Mouse (Mus musculus): Measurements from ENCODE around the gene Sf1. TPM values are rescaled to one million over a fixed set of nuclear protein-coding genes. Genes with fewer than 3 reads are reported as not detected.

Gene Sf1
- polyA plus RNA-seq, 1 experiment: 365 TPM

- no peaks in the 10 kb centered on the region; the same call in 1 of the 2 replicates for H3K27me3 ChIP-seq (ENCODE audit: control insufficient read depth, insufficient read depth, low read length)
- WGBS: 20% methylated on average over 22 of the region's 23 CpGs
- no peak for DNase-seq
- H3K4me3 ChIP-seq (ENCODE audit: control insufficient read depth, insufficient read depth, low read length): no peak overlapping the region
- H3K27ac ChIP-seq (ENCODE audit: control insufficient read depth, insufficient read depth, low read length): no peak overlapping the region
- peaks cover 5% of the 10 kb centered on the region; the same call in 1 of the 2 replicates for H3K4me1 ChIP-seq (replicated peaks; ENCODE audit: control insufficient read depth, insufficient read depth, low read length)
- no peak for TF ChIP-seq POLR2A (IDR thresholded peaks at IDR 0.05; ENCODE audit: control insufficient read depth, extremely low read depth, insufficient read depth, low read length, poor library complexity)
- no peak for TF ChIP-seq CTCF (IDR thresholded peaks at IDR 0.05; ENCODE audit: borderline replicate concordance, control insufficient read depth, extremely low read depth, insufficient read depth, low read length, poor library complexity)
- H3K36me3 ChIP-seq (ENCODE audit: control insufficient read depth, insufficient read depth, low read length): no peaks in the 10 kb centered on the region
These were observed 55.6 kb downstream of the Sf1 start for GRCm38 (mm10) chr19:6418984-6419692.

GRCm38 (mm10) chr19:6419805-6420310 lies 56.4 kb downstream of the Sf1 start:
- H3K4me3 ChIP-seq (ENCODE audit: control insufficient read depth, insufficient read depth, low read length): no peak overlapping the region
- H3K27me3 ChIP-seq (ENCODE audit: control insufficient read depth, insufficient read depth, low read length): no peaks in the 10 kb centered on the region; the same call in 1 of the 2 replicates
- no peak for DNase-seq
- H3K4me1 ChIP-seq (replicated peaks; ENCODE audit: control insufficient read depth, insufficient read depth, low read length): peaks cover 5% of the 10 kb centered on the region; the same call in 1 of the 2 replicates
- 60% methylated on average over 9 of the region's 9 CpGs for WGBS
- no peaks in the 10 kb centered on the region for H3K36me3 ChIP-seq (ENCODE audit: control insufficient read depth, insufficient read depth, low read length)
- no peak overlapping the region for H3K27ac ChIP-seq (ENCODE audit: control insufficient read depth, insufficient read depth, low read length)
- TF ChIP-seq POLR2A (IDR thresholded peaks at IDR 0.05; ENCODE audit: control insufficient read depth, extremely low read depth, insufficient read depth, low read length, poor library complexity): no peak
- TF ChIP-seq CTCF (IDR thresholded peaks at IDR 0.05; ENCODE audit: borderline replicate concordance, control insufficient read depth, extremely low read depth, insufficient read depth, low read length, poor library complexity): no peak

GRCm38 (mm10) chr19:6420481-6421210 lies 57.2 kb downstream of the Sf1 start:
- TF ChIP-seq POLR2A (IDR thresholded peaks at IDR 0.05; ENCODE audit: control insufficient read depth, extremely low read depth, insufficient read depth, low read length, poor library complexity) (no peak), CTCF (IDR thresholded peaks at IDR 0.05; ENCODE audit: borderline replicate concordance, control insufficient read depth, extremely low read depth, insufficient read depth, low read length, poor library complexity) (no peak)
- Histone ChIP-seq H3K27ac (ENCODE audit: control insufficient read depth, insufficient read depth, low read length) (no peak overlapping the region), H3K4me3 (ENCODE audit: control insufficient read depth, insufficient read depth, low read length) (no peak overlapping the region), H3K4me1 (replicated peaks; ENCODE audit: control insufficient read depth, insufficient read depth, low read length) (peaks cover 5% of the 10 kb centered on the region; the same call in 1 of the 2 replicates), H3K27me3 (ENCODE audit: control insufficient read depth, insufficient read depth, low read length) (no peaks in the 10 kb centered on the region; the same call in 1 of the 2 replicates), H3K36me3 (ENCODE audit: control insufficient read depth, insufficient read depth, low read length) (no peaks in the 10 kb centered on the region)
- DNase-seq: no peak
- 59% methylated on average over 19 of the region's 19 CpGs for WGBS

- no peak for DNase-seq
- WGBS: 84% methylated on average over 9 of the region's 9 CpGs
- no peak for TF ChIP-seq CTCF (IDR thresholded peaks at IDR 0.05; ENCODE audit: borderline replicate concordance, control insufficient read depth, extremely low read depth, insufficient read depth, low read length, poor library complexity)
- no peaks in the 10 kb centered on the region; the same call in 1 of the 2 replicates for H3K27me3 ChIP-seq (ENCODE audit: control insufficient read depth, insufficient read depth, low read length)
- no peak overlapping the region for H3K27ac ChIP-seq (ENCODE audit: control insufficient read depth, insufficient read depth, low read length)
- H3K36me3 ChIP-seq (ENCODE audit: control insufficient read depth, insufficient read depth, low read length): no peaks in the 10 kb centered on the region
- no peak overlapping the region for H3K4me3 ChIP-seq (ENCODE audit: control insufficient read depth, insufficient read depth, low read length)
- peaks cover 5% of the 10 kb centered on the region; the same call in 1 of the 2 replicates for H3K4me1 ChIP-seq (replicated peaks; ENCODE audit: control insufficient read depth, insufficient read depth, low read length)
These were observed 57.7 kb downstream of the Sf1 start for GRCm38 (mm10) chr19:6421211-6421590.

GRCm38 (mm10) chr19:6422014-6422413 lies 58.5 kb downstream of the Sf1 start:
- no peaks in the 10 kb centered on the region for H3K36me3 ChIP-seq (ENCODE audit: control insufficient read depth, insufficient read depth, low read length)
- no peak for DNase-seq
- TF ChIP-seq POLR2A (IDR thresholded peaks at IDR 0.05; ENCODE audit: control insufficient read depth, extremely low read depth, insufficient read depth, low read length, poor library complexity) (no peak), CTCF (IDR thresholded peaks at IDR 0.05; ENCODE audit: borderline replicate concordance, control insufficient read depth, extremely low read depth, insufficient read depth, low read length, poor library complexity) (no peak)
- WGBS: 87% methylated on average over 7 of the region's 7 CpGs
- H3K4me1 ChIP-seq (replicated peaks; ENCODE audit: control insufficient read depth, insufficient read depth, low read length): peaks cover 5% of the 10 kb centered on the region; the same call in 1 of the 2 replicates
- H3K27ac ChIP-seq (ENCODE audit: control insufficient read depth, insufficient read depth, low read length): no peak overlapping the region
- peaks cover 4% of the 10 kb centered on the region; the same call in 1 of the 2 replicates for H3K27me3 ChIP-seq (ENCODE audit: control insufficient read depth, insufficient read depth, low read length)
- no peak overlapping the region for H3K4me3 ChIP-seq (ENCODE audit: control insufficient read depth, insufficient read depth, low read length)

- DNase-seq: no peak
- Histone ChIP-seq H3K27me3 (ENCODE audit: control insufficient read depth, insufficient read depth, low read length) (peaks cover 15% of the 10 kb centered on the region; the same call in 1 of the 2 replicates), H3K27ac (ENCODE audit: control insufficient read depth, insufficient read depth, low read length) (no peak overlapping the region), H3K4me1 (replicated peaks; ENCODE audit: control insufficient read depth, insufficient read depth, low read length) (peaks cover 9% of the 10 kb centered on the region), H3K4me3 (ENCODE audit: control insufficient read depth, insufficient read depth, low read length) (no peak overlapping the region), H3K36me3 (ENCODE audit: control insufficient read depth, insufficient read depth, low read length) (no peaks in the 10 kb centered on the region)
- WGBS: 83% methylated on average over 16 of the region's 16 CpGs
- TF ChIP-seq CTCF (IDR thresholded peaks at IDR 0.05; ENCODE audit: borderline replicate concordance, control insufficient read depth, extremely low read depth, insufficient read depth, low read length, poor library complexity) (no peak), POLR2A (IDR thresholded peaks at IDR 0.05; ENCODE audit: control insufficient read depth, extremely low read depth, insufficient read depth, low read length, poor library complexity) (no peak)
These were observed 59.8 kb downstream of the Sf1 start for GRCm38 (mm10) chr19:6423241-6423640.

Data from thymus, adult 2 months (tissue).